Mouse (Mus musculus) cerebral cortex, adult 2 months (tissue): ENCODE results near the gene Mdm2.

Source experiments
- WGBS: fragments of 180-500 bp; shearing (Covaris S2); methylation state at CpG from one replicate; pipeline ENCODE4 v1.1.7; 2018; 5-methylcytosine and 5-hydroxymethylcytosine counted together

The Mdm2 gene

GRCm38 (mm10) chr10:117642491-117643262 lies 67.9 kb downstream of the Mdm2 start:
- WGBS, result 92% methylated on average over 15 of the region's 15 CpGs

GRCm38 (mm10) chr10:117642201-117642450 lies 68.4 kb downstream of the Mdm2 start:
- WGBS, result 86% methylated on average over 9 of the region's 9 CpGs

- WGBS, result 67% methylated on average over 20 of the region's 20 CpGs
These were observed 69.0 kb downstream of the Mdm2 start for GRCm38 (mm10) chr10:117641400-117642200.

GRCm38 (mm10) chr10:117640595-117641078 lies 69.9 kb downstream of the Mdm2 start:
- WGBS, result 91% methylated on average over 7 of the region's 7 CpGs

- WGBS, result 74% methylated on average over 21 of the region's 21 CpGs
These were observed 70.5 kb downstream of the Mdm2 start for GRCm38 (mm10) chr10:117639899-117640594.

- 98% methylated on average over 8 of the region's 8 CpGs for WGBS
These were observed 71.3 kb downstream of the Mdm2 start for GRCm38 (mm10) chr10:117639221-117639599.
